Mouse (Mus musculus) gastrocnemius, postnatal 36 days (tissue): ENCODE measurements around the gene Adam22. TPM values are rescaled to one million over a fixed set of nuclear protein-coding genes. Genes with fewer than 3 reads are reported as not detected.

Experiments
- DNase-seq, 2 experiments: peaks; one replicate each; pipeline ENCODE4 v3.0.0; 2022
- intact Hi-C: fragments of 180-260 bp; cut with DNase I; formaldehyde crosslinking; loops from one replicate; pipeline ENCODE4 v1.15.1; 2025
- total RNA-seq, 2 experiments: library from RNA; stranded (reverse); gene quantifications; 2 replicates each; pipeline ENCODE4 v1.2.3; 2021

Adam22 gene
- total RNA-seq, 2 experiments from 2014 or later, result 1.6 to 2.0 TPM

DNA sequence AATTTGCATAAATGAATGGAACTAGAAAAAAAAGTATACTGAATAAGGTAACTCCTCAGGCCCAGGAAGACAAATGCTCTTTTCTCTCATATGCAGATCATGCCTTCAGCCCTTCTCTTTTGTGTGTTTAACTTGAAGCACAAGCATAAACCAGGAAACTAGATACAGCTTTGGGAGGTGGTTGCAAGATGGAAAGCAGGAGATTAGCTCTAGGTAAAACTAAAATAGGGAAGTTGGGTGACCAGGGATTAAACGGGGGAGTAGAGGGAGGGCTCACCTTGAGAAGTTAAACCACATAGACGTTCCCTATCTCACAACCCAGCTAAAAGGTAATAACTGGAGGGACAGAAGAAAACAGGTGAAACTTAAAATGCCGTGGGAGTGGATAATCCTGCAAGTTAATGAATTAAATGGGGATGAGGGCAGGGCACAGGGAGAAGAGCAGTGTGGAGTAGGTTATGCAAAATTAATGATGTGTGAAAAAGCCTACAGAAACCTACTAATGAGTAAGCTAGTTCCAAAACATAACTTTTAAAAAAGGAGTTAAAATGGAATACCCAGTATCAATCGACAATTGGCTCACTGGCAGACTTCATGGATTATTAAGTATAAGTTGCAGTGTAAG is 40.2 kb downstream of the Adam22 start:
- DNase-seq, result no peak
- intact Hi-C loops, result no loop called here

DNA sequence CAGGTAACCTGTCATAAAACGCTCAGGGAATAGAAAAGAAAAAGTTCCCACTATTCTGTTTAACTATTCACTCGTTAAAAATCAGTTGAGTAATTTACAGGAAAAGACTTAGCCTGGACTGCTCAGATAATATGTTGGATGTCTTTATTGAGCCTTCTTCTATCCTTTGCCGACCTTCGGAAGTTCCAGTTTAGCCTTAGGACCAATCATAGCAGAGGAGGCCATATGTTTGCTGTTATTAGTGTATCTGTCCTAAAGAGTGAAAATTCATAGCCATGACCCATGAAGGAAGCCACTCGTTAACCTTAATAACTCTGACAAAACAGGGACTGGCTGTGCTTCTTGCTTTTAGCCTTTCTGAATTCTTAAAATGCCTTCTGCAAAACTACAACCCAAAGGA is 41.3 kb downstream of the Adam22 start:
- intact Hi-C loops, result no loop called here

DNA sequence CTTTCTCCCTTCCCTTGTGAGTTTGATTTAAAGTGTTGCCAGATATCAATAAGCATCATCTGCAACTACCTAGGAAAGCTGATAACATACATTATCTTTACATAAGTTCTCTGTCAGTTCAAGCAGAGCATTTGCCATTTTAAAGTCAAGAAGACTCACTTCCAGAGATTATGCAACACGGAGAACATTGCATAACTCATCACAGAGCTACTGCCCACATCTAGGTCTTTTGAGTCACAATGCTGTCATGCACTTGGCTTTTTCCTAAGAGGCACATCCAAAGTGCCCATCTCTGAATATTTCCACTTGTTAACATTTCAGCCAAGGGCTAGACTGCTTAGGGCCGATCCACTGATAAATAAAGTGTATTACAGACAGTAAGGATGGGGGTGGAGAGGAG is 55.6 kb downstream of the Adam22 start:
- intact Hi-C loops, result no loop called here
- DNase-seq, result no peak

More for the DNA sequence above, 41.3 kb downstream of the Adam22 start:
- DNase-seq, result no peak

GRCm38 (mm10) chr5:8310907-8311306 is 57.1 kb downstream of the Adam22 start:
- DNase-seq, result no peak
- intact Hi-C loops, result no loop called here

- intact Hi-C loops, result no loop called here
Measured at GRCm38 (mm10) chr5:8297719-8298419, 70.1 kb downstream of the Adam22 start.

DNA sequence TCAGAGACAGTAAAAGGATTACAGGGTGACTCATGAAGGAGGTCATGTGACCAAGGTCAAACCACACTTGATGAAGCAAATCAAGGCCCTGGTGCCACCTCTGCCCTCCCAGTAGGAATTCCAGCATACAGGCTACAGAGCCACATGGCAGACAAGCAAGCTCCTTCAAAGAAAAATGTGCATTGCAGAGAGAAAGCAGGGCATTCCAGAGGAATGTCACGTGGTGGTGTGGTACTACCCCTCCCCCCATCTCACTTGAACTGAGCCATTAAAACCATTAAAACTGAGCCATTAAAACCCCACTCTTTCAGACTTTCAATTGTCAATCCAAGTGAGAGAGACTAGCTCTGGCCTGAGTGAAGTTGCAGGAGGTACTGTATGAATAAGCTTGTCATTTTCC is 74.7 kb downstream of the Adam22 start:
- DNase-seq, result no peak
- intact Hi-C loops, result no loop called here

More at GRCm38 (mm10) chr5:8297719-8298419, 70.1 kb downstream of the Adam22 start:
- no peak for DNase-seq

GRCm38 (mm10) chr5:8291496-8291895 is 76.5 kb downstream of the Adam22 start:
- intact Hi-C loops, result no loop called here

DNA sequence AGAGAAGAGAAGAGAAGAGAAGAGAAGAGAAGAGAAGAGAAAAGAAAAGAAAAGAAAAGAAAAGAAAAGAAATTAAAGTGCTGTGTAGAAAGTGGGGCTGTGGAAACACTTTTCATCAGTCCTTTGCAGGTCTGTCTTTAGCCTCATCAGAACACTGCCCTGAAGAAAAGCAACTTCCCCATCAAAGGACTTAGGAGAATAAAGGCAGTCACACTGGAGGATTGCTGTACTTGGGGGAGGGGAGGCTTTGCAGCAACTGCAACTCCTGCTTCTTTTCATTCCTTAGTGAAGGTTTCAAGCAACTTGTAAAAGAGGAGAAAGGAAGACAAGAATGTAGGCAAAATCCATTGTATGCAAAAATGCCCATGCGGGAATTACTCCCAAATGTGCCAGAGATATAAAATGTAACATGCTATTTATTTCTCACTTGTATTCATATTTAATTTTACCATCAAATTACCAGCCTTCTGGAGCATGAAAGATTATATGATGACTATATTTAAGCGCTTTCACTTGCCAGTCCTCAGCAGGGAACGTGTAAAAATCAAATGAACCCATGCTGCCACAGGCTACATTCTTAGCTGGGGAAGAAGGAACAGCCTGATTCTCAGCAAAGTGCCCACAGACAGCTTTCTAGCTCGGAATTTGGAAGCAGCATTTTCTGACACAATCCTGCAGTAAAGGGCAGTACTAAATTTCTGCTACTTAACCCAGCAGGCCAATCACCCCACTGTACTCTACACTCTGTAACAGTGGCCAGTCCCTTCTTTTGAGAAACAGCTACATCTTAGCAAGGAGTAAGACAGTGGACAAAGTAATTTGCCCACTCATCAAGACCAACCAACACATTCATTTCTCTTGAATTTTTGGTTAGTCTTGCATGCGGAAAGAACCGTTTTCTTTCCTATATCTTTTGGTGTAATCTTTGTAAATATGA is 78.0 kb downstream of the Adam22 start:
- intact Hi-C loops, result no loop called here
- no peak for DNase-seq

More at GRCm38 (mm10) chr5:8291496-8291895, 76.5 kb downstream of the Adam22 start:
- no peak for DNase-seq

- intact Hi-C loops, result no loop called here
- no peak for DNase-seq
Measured at GRCm38 (mm10) chr5:8284123-8284522, 83.8 kb downstream of the Adam22 start.

GRCm38 (mm10) chr5:8276141-8276540 is 91.8 kb downstream of the Adam22 start:
- intact Hi-C loops, result no loop called here
- no peak for DNase-seq

- DNase-seq, result no peak
- intact Hi-C loops, result no loop called here
Measured at GRCm38 (mm10) chr5:8257366-8257765, 110.6 kb downstream of the Adam22 start.

DNA sequence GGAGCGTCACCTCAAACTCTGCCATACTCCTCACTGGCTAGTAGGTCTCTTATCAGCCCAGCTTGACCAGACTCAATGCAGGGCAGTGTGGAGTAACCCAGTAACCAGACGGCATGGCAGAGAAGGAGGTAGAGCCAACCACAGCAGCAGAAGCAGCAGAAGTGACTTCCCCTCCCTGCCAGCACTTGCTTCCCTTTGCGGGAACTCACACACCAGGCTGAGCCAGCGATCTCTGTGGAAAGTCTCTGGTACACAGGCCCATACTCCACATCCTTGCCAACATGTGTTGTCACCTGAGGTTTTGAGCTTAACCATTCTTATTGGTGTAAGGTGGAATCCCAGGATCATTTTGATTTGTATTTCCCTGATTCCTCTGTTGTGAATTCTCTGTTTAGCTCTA is 111.5 kb downstream of the Adam22 start:
- no peak for DNase-seq
- intact Hi-C loops, result no loop called here

DNA sequence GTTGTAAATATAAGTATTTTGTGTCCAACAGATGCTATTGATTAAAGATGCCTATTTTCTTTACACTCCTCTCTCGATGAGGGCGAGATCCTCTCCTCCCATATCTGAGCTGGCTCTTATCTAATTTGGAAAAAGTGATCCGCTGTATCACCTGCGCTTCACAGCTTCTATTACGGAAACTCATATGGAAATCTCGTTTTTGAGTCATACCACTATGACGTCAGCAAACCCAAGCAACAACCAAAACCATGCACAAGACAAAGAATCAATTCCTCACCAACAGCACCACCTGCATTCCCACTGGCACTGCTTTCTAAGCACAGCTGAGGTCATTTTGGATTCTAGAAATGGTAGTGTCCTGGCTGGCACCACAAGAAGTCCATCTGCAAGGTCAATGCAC is 123.3 kb downstream of the Adam22 start:
- DNase-seq, result no peak

GRCm38 (mm10) chr5:8243064-8243615 is 124.8 kb downstream of the Adam22 start:
- intact Hi-C loops, result no loop called here
- no peak for DNase-seq

More for the DNA sequence above, 123.3 kb downstream of the Adam22 start:
- intact Hi-C loops, result no loop called here

DNA sequence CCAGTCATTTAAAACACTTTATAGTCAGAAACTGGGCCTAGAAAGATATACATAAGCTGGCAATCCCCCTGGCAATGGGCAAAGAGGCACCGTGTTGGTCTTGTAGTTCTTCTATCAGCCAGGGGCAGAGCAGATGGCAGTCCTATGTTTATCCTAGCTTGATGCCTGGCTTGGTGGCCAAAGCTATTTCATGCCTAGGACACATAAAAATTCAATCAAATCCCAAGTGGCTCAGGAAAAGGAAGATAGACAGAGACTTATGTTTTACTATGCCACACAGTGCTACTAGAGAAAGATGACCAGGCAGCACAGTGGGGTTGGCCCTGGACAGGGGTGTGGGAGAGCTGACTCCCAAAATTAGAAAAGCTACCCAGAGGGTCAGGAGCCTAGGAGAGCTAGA is 125.3 kb downstream of the Adam22 start:
- no peak for DNase-seq
- intact Hi-C loops, result no loop called here

DNA sequence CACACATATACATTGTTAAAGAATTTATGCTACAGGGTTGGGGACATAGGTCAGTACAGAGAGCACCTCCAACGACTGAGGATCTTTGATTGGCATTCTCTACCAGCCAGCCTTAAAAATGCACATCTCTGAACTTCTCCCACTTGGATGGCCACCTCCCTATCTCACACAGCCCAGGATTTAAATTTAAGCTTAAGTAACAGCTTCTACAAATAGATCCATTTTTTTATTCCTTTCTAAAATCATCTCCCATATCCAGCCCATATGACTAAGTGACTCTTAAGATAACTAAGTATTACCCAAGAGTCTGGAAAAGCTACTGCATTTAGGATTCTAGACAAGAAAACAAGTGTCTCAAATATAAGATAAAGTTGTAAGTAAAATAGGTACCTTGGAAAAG is 140.9 kb downstream of the Adam22 start:
- intact Hi-C loops, result no loop called here
- DNase-seq, result no peak

- no peak for DNase-seq
- intact Hi-C loops, result no loop called here
Measured at GRCm38 (mm10) chr5:8224321-8224705, 143.6 kb downstream of the Adam22 start.

DNA sequence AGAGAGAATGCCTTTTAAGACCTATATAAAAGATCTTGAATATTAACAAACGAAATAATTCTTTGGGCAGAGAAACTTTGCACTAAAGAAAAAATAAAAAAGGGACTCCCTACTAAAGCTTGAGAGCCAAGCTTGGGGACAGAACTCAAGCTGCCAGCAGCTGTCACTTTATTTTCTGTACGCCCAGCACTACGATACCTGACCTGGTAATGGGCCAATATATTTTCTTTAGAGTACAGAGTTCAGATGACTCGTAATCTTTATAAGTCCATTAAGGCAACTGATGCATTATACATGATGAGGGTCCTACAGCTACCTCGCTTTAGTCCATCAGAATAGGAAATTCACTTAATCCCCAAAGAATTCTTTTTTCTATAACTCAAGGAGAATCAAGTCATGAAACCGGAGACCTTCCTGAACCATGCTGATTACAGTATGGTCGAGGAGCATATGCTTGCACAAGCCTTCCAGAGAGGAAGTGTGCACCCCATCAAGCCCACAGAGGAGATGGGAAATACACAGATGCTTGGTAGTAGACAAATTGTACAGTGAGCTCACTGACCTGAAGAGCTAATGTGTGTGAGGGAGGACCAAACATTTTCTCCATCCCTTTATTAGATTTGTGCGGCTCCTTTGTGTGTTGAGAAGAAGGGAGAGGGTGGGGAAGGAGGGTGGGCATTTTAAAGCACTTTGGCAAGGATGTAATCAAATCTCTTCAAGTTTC is 144.2 kb downstream of the Adam22 start:
- DNase-seq, result no peak
- intact Hi-C loops, result no loop called here

DNA sequence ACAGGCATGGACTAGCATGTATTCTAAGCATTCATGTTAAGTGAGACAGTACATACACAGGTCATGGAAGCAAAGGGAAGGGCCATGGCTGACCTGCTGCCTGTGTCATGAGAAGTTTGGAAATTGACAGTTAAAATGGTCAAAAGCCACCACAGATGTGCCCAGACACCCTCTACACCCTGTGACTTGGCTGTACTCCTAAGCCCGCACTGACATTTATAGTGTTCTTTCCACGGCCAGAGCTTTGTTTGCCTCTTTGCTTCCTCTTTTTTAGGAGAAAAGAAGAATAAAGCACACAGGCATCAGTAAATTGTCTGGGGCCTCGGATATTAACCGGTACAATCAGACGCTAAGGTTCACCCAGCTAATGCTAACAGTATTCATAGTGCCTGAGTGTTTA is 146.3 kb downstream of the Adam22 start:
- intact Hi-C loops, result no loop called here
- DNase-seq, result no peak

DNA sequence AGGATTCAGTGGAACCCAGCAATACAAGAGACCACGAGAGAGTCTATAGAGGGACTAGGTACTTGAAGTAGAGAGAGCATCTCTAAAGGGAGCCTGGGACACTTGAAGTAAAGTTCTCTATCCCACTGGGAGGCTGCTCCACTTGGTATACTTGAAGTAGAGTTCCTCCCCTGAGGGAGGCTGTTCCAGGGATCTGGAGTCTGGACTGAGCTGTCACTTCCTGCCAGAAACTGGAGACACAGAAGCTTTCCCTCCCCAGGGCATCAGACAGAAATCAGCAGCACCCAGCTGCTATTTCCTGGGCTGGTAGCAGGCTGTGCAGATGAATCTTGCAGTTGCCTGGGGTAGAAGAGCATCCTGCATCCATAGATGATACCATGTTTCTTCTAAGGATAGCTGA is 152.1 kb downstream of the Adam22 start:
- DNase-seq, result no peak
- intact Hi-C loops, result no loop called here
